Mouse (Mus musculus) spleen, adult 2 months (tissue): ENCODE data around the gene Bbip1.

Source experiments
- CTCF ChIP-seq: fragments of 200-500 bp; IDR thresholded peaks from 2 replicates; pipeline ENCODE4 v1.5.1; 2011; ENCODE audit warnings: mild to moderate bottlenecking, inconsistent platforms; ENCODE audit not compliant: insufficient read depth, insufficient read length, insufficient replicate concordance; ENCODE audit errors: extremely low read depth
- POLR2A ChIP-seq: fragments of 200-500 bp; IDR thresholded peaks from 2 replicates; pipeline ENCODE4 v1.6.1; 2011; ENCODE audit warnings: low read depth, low read length, inconsistent platforms

GRCm38 (mm10) chr19:53983336-53983735 is 38.9 kb upstream of the Bbip1 start:
- TF ChIP-seq CTCF (peak; percentile 16; the same call in 1 of the 2 replicates), POLR2A (no peak)
